In genomic region chr14:121873646-121874045, GRCm38 (mm10) we compare ENCODE assay signal across 34 mouse cellular contexts. TPM values are rescaled to one million over a fixed set of nuclear protein-coding genes. Genes with fewer than 3 reads are reported as not detected.
"Had no signal": no experiment of that assay in that cellular context is flagged by ENCODE, and none has a peak within 500 bp of the region (broad histone marks: within the 10 kb centered on the region; RNA-seq: fewer than 3 reads in every experiment).

No protein-coding gene starts in this region.

- H3K4me1 ChIP-seq: heart, embryonic 10.5 days had no signal

- H3K9ac ChIP-seq: heart, embryonic 13.5 days; heart, embryonic 15.5 days; hindbrain, embryonic 13.5 days; hindbrain, embryonic 15.5 days; kidney, embryonic 15.5 days; limb, embryonic 12.5 days had no signal

- H3K4me3 ChIP-seq: heart, embryonic 10.5 days; heart, embryonic 13.5 days; heart, embryonic 15.5 days; hindbrain, embryonic 13.5 days; hindbrain, embryonic 15.5 days; kidney, embryonic 15.5 days; left cerebral cortex, adult 2 months; limb, embryonic 10.5 days; limb, embryonic 12.5 days had no signal

- H3K27ac ChIP-seq: heart, embryonic 10.5 days; heart, embryonic 13.5 days; heart, embryonic 15.5 days; hindbrain, embryonic 13.5 days; hindbrain, embryonic 15.5 days; hindbrain, postnatal 0 days; kidney, embryonic 15.5 days; kidney, postnatal 0 days; left cerebral cortex, adult 2 months; limb, embryonic 10.5 days; limb, embryonic 12.5 days had no signal

- H3K27me3 ChIP-seq: heart, embryonic 15.5 days; hindbrain, embryonic 13.5 days; kidney, embryonic 15.5 days; limb, embryonic 12.5 days had no signal

- DNase-seq: gastrocnemius, postnatal 14 days; gastrocnemius, postnatal 36 days; heart, adult 18-20 months; heart, postnatal 14 days; heart, postnatal 36 days; kidney, adult 11 months; kidney, adult 2 months; kidney, adult 9 months; kidney, postnatal 14 days; kidney, postnatal 36 days; layer of hippocampus, adult 9-11 months; layer of hippocampus, postnatal 36 days; liver had no signal

- H3K4me2 ChIP-seq: heart, embryonic 13.5 days; heart, embryonic 15.5 days; hindbrain, embryonic 13.5 days; hindbrain, embryonic 15.5 days; kidney, embryonic 15.5 days; limb, embryonic 12.5 days; liver, embryonic 11.5 days had no signal

- H3K36me3 ChIP-seq: heart, embryonic 10.5 days; heart, embryonic 13.5 days; heart, embryonic 15.5 days; hindbrain, embryonic 13.5 days; hindbrain, embryonic 15.5 days; kidney, embryonic 15.5 days; limb, embryonic 10.5 days; limb, embryonic 12.5 days had no signal

- H3K9me3 ChIP-seq: heart, embryonic 10.5 days; heart, embryonic 13.5 days; heart, embryonic 15.5 days; hindbrain, embryonic 13.5 days; hindbrain, embryonic 15.5 days; kidney, embryonic 15.5 days; limb, embryonic 10.5 days; limb, embryonic 12.5 days had no signal

- ATAC-seq: hindbrain, postnatal 0 days; intestine, embryonic 16.5 days had no signal

RNA-seq across cellular contexts. Expression of gene Gpr18, which starts 41.9 kb away (rescaled TPM):
- total RNA-seq: gastrocnemius, adult 18-20 months; gastrocnemius, adult 8-10 months; gastrocnemius, postnatal 14 days; gastrocnemius, postnatal 36 days; hindbrain, postnatal 0 days; layer of hippocampus, adult 18-20 months; layer of hippocampus, adult 8-10 months; layer of hippocampus, postnatal 14 days; layer of hippocampus, postnatal 36 days; left cerebral cortex, adult 2 months; left cerebral cortex, postnatal 14 days; left cerebral cortex, postnatal 36 days had no signal
- polyA plus RNA-seq: heart, embryonic 13.5 days; hindbrain, postnatal 0 days; limb, embryonic 14.5 days; liver, embryonic 11.5 days had no signal
